Mouse (Mus musculus) right cerebral cortex, adult 18-20 months (tissue): ENCODE results near the gene Copz2.
"Not testable (repeated sequence)": the region's sequence is repeated elsewhere in the genome, so short reads cannot be mapped to it uniquely, and the experiment has no call there.

Experiments
- DNase-seq: peaks from one replicate; pipeline ENCODE4 v3.0.0; 2022; ENCODE audit warnings: mixed read lengths

Gene Copz2

DNA sequence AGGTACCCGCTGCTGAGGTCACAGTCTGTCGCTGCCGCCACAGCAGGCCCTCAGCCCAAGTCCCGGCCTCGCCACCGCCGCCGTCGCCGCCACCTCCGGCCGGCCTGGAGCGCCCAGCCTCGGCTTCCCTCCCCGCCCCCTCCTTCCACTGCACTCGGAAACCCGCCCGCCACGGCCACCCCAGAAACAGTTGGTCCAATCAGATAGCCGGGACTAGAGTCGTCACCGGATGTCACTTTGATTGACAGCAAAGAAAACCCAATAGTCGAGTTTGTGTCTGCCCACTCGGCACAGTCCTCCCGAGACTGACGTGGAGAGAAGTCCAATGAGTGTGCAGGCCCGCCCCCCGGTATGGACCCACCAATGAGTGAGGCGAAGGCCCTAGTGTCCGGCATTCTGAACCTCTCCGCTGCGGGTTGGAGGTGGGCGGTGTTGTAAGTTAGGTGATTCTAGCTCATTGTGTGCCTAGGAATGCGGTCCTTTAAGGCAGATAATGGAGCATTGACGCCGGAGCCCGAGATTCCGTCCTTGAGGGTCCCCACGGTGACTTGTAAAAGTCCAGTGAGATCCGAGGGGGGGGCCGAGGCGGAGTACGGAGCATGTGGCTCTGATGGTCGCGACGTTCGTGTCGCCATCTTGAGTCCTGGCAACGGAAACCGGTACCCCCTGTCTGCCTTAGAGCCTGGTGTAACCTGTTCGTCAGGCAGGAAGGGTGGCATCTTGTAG, 19.7 kb upstream of the Copz2 start, which contains the start of gene Nfe2l1:
Gene Nfe2l1 (minus strand): TSS at position 156 of the 726 bp plus-strand sequence.
- peak; percentile 100 for DNase-seq

GRCm38 (mm10) chr11:96830539-96831216, 19.0 kb upstream of the Copz2 start:
- no peak for DNase-seq

DNA sequence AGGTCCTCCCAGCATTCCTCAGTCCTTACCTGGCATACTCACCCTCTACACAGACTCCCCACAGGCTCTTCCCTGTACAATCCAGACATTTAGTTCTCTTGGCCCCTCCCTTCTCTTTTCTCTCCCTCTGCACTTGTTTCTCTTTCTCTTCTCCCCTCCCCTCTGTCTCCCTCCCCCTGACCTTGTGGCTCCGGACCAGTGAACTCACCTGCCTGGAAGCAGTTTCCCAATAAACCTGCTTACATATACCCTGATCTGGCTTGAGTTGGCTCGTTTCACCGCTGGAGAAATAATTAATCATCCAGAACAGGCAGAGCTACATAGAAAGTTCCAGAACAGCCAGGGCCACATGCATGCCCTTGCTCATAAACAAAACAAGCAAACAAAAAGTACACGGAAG, 18.2 kb upstream of the Copz2 start:
- no peak for DNase-seq

DNA sequence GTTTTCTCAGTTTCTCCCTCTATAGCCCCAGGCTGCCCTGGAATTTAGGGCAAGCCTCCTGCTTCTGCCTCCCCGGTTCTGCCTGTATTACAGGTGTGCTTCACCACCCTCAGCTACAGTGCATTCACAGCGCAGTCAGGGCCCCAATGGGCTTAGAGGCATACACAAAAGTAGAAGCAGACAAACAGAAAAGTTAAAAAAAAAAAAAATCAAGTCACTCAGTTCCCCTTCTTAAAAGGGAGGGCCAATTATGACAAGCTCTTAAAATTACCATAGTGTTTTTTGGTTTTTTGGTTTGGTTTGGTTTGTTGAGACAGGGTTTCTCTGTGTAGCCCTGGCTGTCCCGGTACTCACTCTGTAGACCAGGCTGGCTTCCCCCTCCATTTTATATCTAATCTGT, 17.1 kb upstream of the Copz2 start:
- DNase-seq: no peak

GRCm38 (mm10) chr11:96832973-96833372, 16.7 kb upstream of the Copz2 start:
- DNase-seq: no peak

DNA sequence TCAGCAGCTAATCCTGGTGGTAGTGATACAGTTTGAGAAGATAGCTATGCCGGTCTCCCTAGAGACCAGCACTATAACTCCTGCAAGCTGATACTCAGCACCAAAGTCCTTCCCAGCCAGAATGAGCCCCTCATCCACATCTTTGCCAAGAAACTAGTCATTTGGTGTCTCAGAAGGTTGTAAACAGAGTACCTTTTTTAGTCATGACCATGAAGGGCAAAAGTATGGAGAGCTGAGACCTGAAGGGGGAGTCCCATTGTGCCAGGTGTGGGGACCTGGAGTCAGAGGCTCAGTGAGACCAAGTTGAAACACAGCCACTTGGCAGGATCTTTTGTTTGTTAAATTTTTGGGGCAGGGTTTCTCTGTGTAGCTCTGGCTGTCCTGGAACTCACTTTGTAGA, 15.5 kb upstream of the Copz2 start:
- DNase-seq: no peak

DNA sequence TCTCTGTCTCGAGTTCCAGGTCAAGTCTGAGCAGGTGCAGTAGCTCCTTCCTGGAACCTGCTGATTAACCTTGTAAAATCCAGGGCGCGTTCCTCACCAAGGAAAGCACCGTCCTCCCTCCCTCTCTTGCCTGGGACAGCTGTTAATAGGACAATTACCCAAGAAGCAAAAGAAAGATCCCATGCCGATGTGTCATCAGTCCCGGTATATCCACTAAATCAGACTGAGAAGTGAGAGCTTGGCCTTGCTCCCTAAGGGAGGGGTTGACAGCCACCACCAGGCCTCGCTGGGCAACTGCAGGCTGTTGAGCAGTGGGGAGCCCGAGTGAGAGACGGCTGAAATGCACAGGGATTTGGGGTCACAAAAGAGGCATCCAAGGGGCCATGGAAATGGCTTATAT, 12.4 kb upstream of the Copz2 start:
- no peak for DNase-seq

DNA sequence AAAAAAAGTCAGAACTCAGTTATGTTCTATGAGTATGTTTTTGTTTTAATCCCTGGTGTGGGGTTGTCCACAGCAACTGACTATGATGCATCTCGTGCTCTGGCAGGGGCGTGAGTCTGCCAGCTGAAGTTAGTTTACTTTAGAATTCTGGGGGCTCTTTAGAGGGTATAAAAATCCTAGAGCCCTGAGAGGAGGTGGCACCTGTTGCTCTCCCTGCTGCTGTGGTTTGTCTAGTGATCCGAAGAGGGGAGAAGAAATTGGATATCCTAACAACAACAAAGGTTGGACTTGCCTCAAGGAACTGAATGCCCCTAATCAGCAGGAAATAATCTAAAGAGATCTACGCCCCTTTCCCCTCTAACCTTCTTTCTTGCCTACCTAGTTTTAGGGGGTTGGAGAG, 11.3 kb upstream of the Copz2 start:
- DNase-seq: no peak

DNA sequence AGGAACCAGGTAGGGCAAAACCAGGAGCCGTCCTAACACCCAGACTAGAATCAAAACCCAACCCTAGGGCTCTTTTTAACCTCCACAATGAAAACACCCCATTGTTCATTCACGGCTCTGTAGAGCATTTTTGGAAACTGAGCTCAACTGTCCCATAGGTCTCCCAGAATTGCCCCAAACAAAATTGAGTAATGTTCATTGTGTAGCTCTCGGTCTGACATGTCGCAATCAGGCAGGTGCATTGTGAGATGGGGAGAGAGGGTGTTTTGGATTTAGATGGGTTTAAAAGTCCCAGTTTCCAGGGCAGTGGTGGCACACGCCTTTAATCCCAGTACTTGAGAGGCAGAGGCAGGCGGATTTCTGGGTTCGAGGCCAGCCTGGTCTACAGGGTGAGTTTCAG, 10.2 kb upstream of the Copz2 start:
- no peak for DNase-seq

DNA sequence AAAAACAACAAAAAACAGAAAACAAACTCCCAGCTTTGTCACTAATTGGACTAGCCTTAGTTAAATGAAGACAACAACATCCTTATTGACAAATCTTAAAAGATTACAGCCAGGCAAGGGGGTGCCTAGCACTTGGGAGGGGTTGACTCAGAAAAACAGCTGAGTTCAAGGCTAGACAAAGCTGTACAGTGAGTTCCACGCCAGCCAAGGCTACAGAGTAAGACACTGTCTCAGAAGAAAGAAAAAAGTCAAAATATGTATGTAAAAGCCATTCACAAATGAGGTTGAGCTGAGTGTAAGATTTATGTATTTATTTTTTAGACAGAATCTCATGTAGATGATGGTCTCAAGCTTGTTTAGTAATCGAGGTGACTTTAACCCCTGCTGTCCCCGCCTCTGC, 9.8 kb upstream of the Copz2 start:
- DNase-seq: no peak

DNA sequence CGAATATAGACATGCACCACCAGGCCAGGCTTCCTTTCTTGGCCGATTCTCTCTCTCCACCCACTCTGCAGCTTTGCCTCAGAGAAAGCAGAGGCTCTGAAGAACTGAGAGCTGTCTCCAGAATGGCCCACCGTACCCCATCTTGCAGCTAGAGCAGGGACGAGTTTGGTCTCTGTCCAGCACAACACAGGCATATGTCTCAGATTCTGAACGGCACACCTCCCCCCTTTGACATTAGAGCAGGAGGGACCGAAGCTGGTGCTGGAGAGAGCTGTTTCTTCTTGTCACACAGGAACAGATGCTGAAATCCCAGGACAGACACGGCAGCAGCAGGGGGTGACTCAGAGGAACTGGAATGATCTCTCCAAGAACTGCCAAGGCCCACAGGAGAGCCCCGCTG, 9.4 kb upstream of the Copz2 start:
- peak; percentile 76 for DNase-seq

GRCm38 (mm10) chr11:96843627-96844026, 6.0 kb upstream of the Copz2 start:
- no peak for DNase-seq

- DNase-seq: no peak
Observed at GRCm38 (mm10) chr11:96847240-96847639, 2.4 kb upstream of the Copz2 start.

DNA sequence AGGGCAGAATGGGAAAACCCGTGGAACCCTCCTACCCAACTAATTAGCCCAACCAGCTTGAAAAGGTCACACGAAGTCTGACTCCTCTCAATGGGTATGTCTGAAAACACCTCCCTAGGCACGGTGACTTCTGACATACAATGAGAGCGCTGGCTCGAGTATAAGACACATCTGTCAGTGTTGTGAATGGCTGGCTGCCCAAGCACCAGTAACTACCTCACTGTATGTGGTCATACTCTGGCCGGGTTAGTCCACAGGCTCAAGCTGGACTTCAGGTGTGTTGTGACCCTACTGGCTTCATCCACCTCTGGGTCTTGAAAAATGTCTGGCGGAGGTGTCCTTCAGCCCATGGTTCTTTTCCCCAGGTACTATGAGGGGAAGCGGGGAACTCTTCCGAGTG, 976 bp upstream of the Copz2 start:
- no peak for DNase-seq

GRCm38 (mm10) chr11:96849145-96849544, 525 bp upstream of the Copz2 start:
- DNase-seq: not testable (repeated sequence)

GRCm38 (mm10) chr11:96857446-96857845, 7.8 kb downstream of the Copz2 start:
- DNase-seq: no peak

- no peak for DNase-seq
Observed at GRCm38 (mm10) chr11:96859635-96860034, 10.0 kb downstream of the Copz2 start.

GRCm38 (mm10) chr11:96860564-96860963, 10.9 kb downstream of the Copz2 start:
- DNase-seq: peak; percentile 70

DNA sequence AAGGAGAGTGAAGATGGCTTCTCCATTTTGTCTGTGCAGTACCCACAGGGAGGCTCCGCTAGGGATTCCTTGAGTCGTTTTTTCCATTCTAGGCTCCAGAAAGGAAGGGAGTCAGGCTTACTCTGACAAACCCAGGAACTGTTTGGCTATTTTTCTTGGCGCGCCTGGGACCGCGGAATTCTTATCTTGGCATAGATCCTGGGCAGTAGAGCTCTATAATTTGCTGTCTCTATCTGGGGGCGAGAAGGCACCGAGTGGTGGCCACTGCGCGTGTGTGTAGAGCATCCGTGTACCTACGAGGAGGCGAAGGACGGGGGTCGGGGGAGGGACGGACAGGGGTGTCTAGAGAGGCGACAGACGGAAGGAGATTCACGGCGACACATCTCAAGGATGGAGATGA, 11.8 kb downstream of the Copz2 start:
- DNase-seq: no peak

- DNase-seq: peak; percentile 93
Observed at GRCm38 (mm10) chr11:96861878-96862289, 12.2 kb downstream of the Copz2 start.

GRCm38 (mm10) chr11:96862534-96862933, 12.9 kb downstream of the Copz2 start:
- no peak for DNase-seq

DNA sequence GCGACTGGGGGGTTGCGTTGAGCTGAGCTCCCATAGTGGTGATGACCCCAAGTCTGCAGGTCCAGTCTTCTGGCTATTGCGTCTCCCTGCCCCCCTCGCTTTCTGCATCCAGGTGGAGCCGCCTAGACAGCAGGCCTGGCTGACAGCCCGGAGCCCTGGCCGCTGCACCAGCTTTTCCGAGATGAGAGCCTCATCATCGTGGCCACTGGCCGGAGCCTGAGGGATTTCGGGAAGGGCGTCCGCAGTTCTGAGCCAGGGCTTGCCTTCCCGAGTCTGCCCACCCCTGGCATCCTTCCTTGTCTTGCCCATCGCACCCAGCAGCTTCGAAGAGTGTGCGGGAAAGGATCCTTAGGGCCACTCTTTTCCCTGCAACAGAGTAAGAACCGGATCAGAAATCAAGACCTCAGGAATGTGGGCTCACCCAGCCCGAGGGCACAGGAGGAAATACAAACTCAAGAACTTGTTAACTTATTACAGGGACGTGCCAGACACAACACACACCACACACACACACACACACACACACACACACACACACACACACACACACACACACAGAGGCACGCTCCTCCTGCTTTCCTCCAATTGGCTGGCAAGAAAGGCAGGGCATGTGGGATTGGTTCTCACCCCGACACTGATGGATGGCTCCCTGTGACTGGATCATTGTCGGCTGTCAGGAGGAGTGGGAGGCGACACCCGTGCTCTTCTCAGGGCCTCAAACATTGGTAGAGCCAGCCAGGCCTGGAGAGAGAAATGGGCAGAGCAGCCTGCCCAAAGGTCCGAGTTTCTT, 13.7 kb downstream of the Copz2 start:
- DNase-seq: no peak

DNA sequence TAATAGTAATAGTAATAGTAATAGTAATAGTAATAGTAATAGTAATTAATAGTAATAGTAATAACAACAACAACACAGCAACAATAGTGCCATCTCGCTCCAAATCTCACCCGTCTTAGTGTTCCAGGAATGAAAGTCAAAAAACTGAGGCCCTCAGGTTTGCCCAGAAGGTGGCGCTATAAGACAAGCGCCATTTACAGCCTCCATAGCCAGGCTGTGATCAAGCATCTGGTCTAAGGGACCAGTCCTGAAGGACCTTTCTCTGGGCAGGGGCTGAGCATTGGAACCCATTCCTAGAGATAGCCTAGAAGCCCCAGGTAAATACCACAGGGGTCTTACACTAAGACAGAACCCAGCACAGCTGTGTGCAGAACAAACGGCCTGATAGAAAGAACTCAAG, 17.5 kb downstream of the Copz2 start:
- peak; percentile 54 for DNase-seq
